8 mouse cellular contexts compared by ENCODE assay signal in the genomic region with DNA sequence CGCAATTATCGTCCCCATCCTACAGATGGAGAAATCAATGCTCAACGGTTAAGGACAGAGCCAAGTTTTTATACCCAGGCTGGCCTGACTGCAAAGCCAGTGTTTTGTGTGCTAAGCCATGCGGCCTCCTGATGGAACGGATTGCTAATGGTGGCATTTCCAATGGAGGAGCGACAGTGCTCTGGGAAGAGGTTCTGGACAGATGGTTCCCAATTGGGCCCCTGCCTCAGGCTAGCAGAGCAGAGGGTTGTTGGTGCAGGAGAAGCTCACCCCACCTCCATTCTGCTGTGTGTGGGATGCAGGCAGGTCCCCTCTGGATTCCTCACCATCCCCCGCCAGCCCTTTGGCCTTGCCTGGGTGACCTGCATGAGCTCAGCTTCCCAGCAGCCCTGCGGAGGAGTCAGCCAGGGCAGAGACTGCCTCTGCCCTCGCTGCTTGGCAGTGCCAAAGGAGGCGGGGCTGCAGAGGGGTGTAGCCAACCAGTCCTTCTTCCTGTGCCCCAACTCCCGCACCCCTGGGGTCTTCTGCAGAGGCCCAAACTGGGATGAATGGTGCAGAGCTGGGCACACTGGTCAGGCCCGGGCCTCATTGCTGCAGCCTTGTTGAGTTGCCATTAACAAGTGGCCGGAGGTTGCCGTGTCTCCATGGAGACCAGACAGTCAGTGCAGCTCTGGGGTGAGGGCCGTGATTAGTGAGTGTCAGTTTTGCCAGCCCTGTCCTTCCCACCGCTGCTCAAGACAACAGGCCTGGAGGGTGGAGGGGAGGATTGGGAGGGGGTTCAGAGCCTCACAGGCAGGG. TPM values are rescaled to one million over a fixed set of nuclear protein-coding genes. Genes with fewer than 3 reads are reported as not detected.
A peak's percentile ranks its signal among the peaks of the same experiment; 100 is the strongest.
DNase-seq lines count a peak whose midpoint lies in the region; ATAC-seq and TF ChIP-seq lines count a peak whose summit lies in the region.

No protein-coding gene starts in this region.

- WGBS in embryonic facial prominence, embryonic 15.5 days: 40% methylated on average over 16 of the region's 16 CpGs
- 30% methylated on average over 16 of the region's 16 CpGs for WGBS in heart, embryonic 16.5 days
- WGBS in kidney, postnatal 0 days: 26% methylated on average over 16 of the region's 16 CpGs
- WGBS in lung, postnatal 0 days: 37% methylated on average over 16 of the region's 16 CpGs
- 30% methylated on average over 16 of the region's 16 CpGs for WGBS in olfactory bulb, adult 2 months

- peak; percentile 25 for ATAC-seq in embryonic facial prominence, embryonic 15.5 days (ENCODE audit: insufficient number of reproducible peaks, low FRiP score, low TSS enrichment, low read depth)
- ATAC-seq in heart, embryonic 16.5 days (replicated peaks; ENCODE audit: extremely low read depth, insufficient read depth, low FRiP score): peak; percentile 46
- peak; percentile 87 for ATAC-seq in kidney, postnatal 0 days (replicated peaks; ENCODE audit: low FRiP score, low read depth)
- ATAC-seq in lung, postnatal 0 days: peak; percentile 40
- no peak for ATAC-seq in inflammation-experienced regulatory T-cells, adult 6 months

- no peak for DNase-seq in ES-E14 (ENCODE audit: low read depth, low spot score)
- peak; percentile 56 to 68 for DNase-seq in adrenal gland, postnatal 4 days (ENCODE audit: low spot score in 2 of 2)
- DNase-seq in kidney, postnatal 0 days (ENCODE audit: low spot score): peak; percentile 92
- DNase-seq in lung, postnatal 0 days (ENCODE audit: low spot score): peak; percentile 74

- peak overlapping the region; percentile 64 for H3K9ac ChIP-seq in ES-E14 (ENCODE audit: insufficient read depth, low read depth, low read length, poor library complexity, severe bottlenecking)
- 0 out of 2 replicates have a peak overlapping the region, but pooled peaks have one; percentile 1 for H3K9ac ChIP-seq in embryonic facial prominence, embryonic 15.5 days
- H3K9ac ChIP-seq in heart, embryonic 16.5 days (ENCODE audit: low read length): peak overlapping the region; percentile 50
- peak overlapping the region; percentile 44; the same call in 1 of the 2 replicates for H3K9ac ChIP-seq in kidney, postnatal 0 days (ENCODE audit: low read depth, low read length)
- H3K9ac ChIP-seq in lung, postnatal 0 days (replicated peaks; ENCODE audit: low read depth): no peak overlapping the region

- in situ Hi-C loops in ES-E14 (cut with MboI; ENCODE audit: low sequenced_read_pairs in 2 of 2, unreplicated experiment in 2 of 2): no loop called here

- H3K4me2 ChIP-seq in embryonic facial prominence, embryonic 15.5 days (replicated peaks): peak overlapping the region; percentile 45
- H3K4me2 ChIP-seq in heart, embryonic 16.5 days (ENCODE audit: low read depth, low read length): peak overlapping the region; percentile 30
- peak overlapping the region; percentile 30 for H3K4me2 ChIP-seq in kidney, postnatal 0 days (ENCODE audit: low read length)
- peak overlapping the region; percentile 39 for H3K4me2 ChIP-seq in lung, postnatal 0 days (replicated peaks; ENCODE audit: low read depth, low read length)

- no peaks in the 10 kb centered on the region for H3K27me3 ChIP-seq in embryonic facial prominence, embryonic 15.5 days
- no peaks in the 10 kb centered on the region for H3K27me3 ChIP-seq in heart, embryonic 16.5 days (ENCODE audit: control insufficient read depth, insufficient read depth, low read length)
- no peaks in the 10 kb centered on the region for H3K27me3 ChIP-seq in kidney, postnatal 0 days (ENCODE audit: insufficient read depth, low read length)
- no peaks in the 10 kb centered on the region for H3K27me3 ChIP-seq in lung, postnatal 0 days (replicated peaks; ENCODE audit: insufficient read depth, low read length)

- H3K36me3 ChIP-seq in ES-E14 (ENCODE audit: control insufficient read depth, insufficient read depth, low read length, poor library complexity, severe bottlenecking): no peaks in the 10 kb centered on the region
- no peaks in the 10 kb centered on the region for H3K36me3 ChIP-seq in embryonic facial prominence, embryonic 15.5 days
- H3K36me3 ChIP-seq in heart, embryonic 16.5 days (ENCODE audit: control insufficient read depth, insufficient read depth): no peaks in the 10 kb centered on the region
- no peaks in the 10 kb centered on the region for H3K36me3 ChIP-seq in kidney, postnatal 0 days (ENCODE audit: insufficient read depth, low read length)
- H3K36me3 ChIP-seq in lung, postnatal 0 days (ENCODE audit: insufficient read depth, low read length): no peaks in the 10 kb centered on the region

- TF ChIP-seq POLR2A in olfactory bulb, adult 2 months (IDR thresholded peaks at IDR 0.05; ENCODE audit: insufficient read depth, low read depth, low read length): peak; percentile 28; the same call in 1 of the 2 replicates

- H3K4me3 ChIP-seq in ES-E14 (ENCODE audit: insufficient read depth in 1 of 2, low read depth in 1 of 2, low read length in 2 of 2, poor library complexity in 1 of 2, severe bottlenecking in 1 of 2): peak overlapping the region; percentile 8 to 59; a peak in 3 of 4 replicates
- H3K4me3 ChIP-seq in embryonic facial prominence, embryonic 15.5 days (replicated peaks): peak overlapping the region; percentile 27
- H3K4me3 ChIP-seq in heart, embryonic 16.5 days (ENCODE audit: low read length): peak overlapping the region; percentile 31
- H3K4me3 ChIP-seq in kidney, postnatal 0 days (replicated peaks; ENCODE audit: low read depth, low read length): peak overlapping the region; percentile 9; the same call in 1 of the 2 replicates
- H3K4me3 ChIP-seq in lung, postnatal 0 days (ENCODE audit: low read depth, low read length): no peak overlapping the region
- no peak overlapping the region for H3K4me3 ChIP-seq in olfactory bulb, adult 2 months (ENCODE audit: insufficient read depth, low read depth, low read length)

- H3K27ac ChIP-seq in ES-E14 (ENCODE audit: insufficient read depth, low read depth, low read length, poor library complexity, severe bottlenecking): peak overlapping the region; percentile 99
- peak overlapping the region; percentile 92 for H3K27ac ChIP-seq in embryonic facial prominence, embryonic 15.5 days (replicated peaks)
- H3K27ac ChIP-seq in heart, embryonic 16.5 days (ENCODE audit: low read length): peak overlapping the region; percentile 96
- H3K27ac ChIP-seq in kidney, postnatal 0 days: peak overlapping the region; percentile 94
- H3K27ac ChIP-seq in lung, postnatal 0 days (ENCODE audit: low read length): peak overlapping the region; percentile 85
- H3K27ac ChIP-seq in olfactory bulb, adult 2 months (ENCODE audit: insufficient read depth, low read depth, low read length): peak overlapping the region; percentile 58

- H3K4me1 ChIP-seq in ES-E14 (ENCODE audit: control insufficient read depth in 2 of 2, insufficient read depth in 2 of 2, low read length in 2 of 2, poor library complexity in 1 of 2): peaks cover 3 to 27% of the 10 kb centered on the region in 2 experiments; a peak in 3 of 4 replicates
- peaks cover 56% of the 10 kb centered on the region for H3K4me1 ChIP-seq in embryonic facial prominence, embryonic 15.5 days
- peaks cover 56% of the 10 kb centered on the region for H3K4me1 ChIP-seq in heart, embryonic 16.5 days (ENCODE audit: control insufficient read depth, insufficient read depth, low read length)
- H3K4me1 ChIP-seq in kidney, postnatal 0 days (replicated peaks; ENCODE audit: insufficient read depth, low read length): peaks cover 51% of the 10 kb centered on the region
- H3K4me1 ChIP-seq in lung, postnatal 0 days (ENCODE audit: insufficient read depth, low read depth, low read length): peaks cover 40% of the 10 kb centered on the region
- H3K4me1 ChIP-seq in olfactory bulb, adult 2 months (ENCODE audit: control insufficient read depth, insufficient read depth, low read length): peaks cover 45% of the 10 kb centered on the region

- TF ChIP-seq CTCF in kidney, postnatal 0 days (IDR thresholded peaks at IDR 0.05; ENCODE audit: low read depth): no peak
- TF ChIP-seq CTCF in lung, postnatal 0 days (IDR thresholded peaks at IDR 0.05): no peak
- no peak for TF ChIP-seq CTCF in olfactory bulb, adult 2 months (IDR thresholded peaks at IDR 0.05; ENCODE audit: insufficient read depth, low read depth, low read length)

- H3K9me3 ChIP-seq in ES-E14 (ENCODE audit: control insufficient read depth, insufficient read depth, low read depth, low read length): no peaks in the 10 kb centered on the region
- no peaks in the 10 kb centered on the region for H3K9me3 ChIP-seq in embryonic facial prominence, embryonic 15.5 days (replicated peaks)
- no peaks in the 10 kb centered on the region for H3K9me3 ChIP-seq in heart, embryonic 16.5 days (replicated peaks; ENCODE audit: control insufficient read depth, low read length)
- no peaks in the 10 kb centered on the region for H3K9me3 ChIP-seq in kidney, postnatal 0 days (replicated peaks; ENCODE audit: low read length)
- no peaks in the 10 kb centered on the region for H3K9me3 ChIP-seq in lung, postnatal 0 days (ENCODE audit: low read length)

- no peak for TF ChIP-seq EP300 in lung, postnatal 0 days (IDR thresholded peaks at IDR 0.05)

TF ChIP-seq in ES-E14, 5 proteins besides CTCF, POLR2A, EP300 and RAD21:
- TF ChIP-seq HCFC1 (IDR thresholded peaks at IDR 0.05; ENCODE audit: borderline replicate concordance, insufficient read depth, low read length) (no peak), CHD2 (IDR thresholded peaks at IDR 0.05; ENCODE audit: low read depth, low read length) (no peak), MAFK (IDR thresholded peaks at IDR 0.05; ENCODE audit: insufficient read depth, low read depth, low read length) (no peak), ZNF384 (IDR thresholded peaks at IDR 0.05; ENCODE audit: low read depth, low read length) (no peak; the same call in 1 of the 2 replicates)

RNA-seq across cellular contexts. Expression of a gene that starts 35.2 kb away (rescaled TPM):
- total RNA-seq in ES-E14 (2012; rRNA removed): 31.8 and 32.3 TPM in 2 replicates
- total RNA-seq in adrenal gland, postnatal 4 days (2021): 100 to 1,000 TPM; 155 to 157 TPM
- 116 and 118 TPM in 2 replicates for polyA plus RNA-seq in embryonic facial prominence, embryonic 15.5 days (2015; fragmentation: Nextera tagmentation; extraction: Ambion mirVana)
- 45.0 and 66.3 TPM in 2 replicates for polyA plus RNA-seq in heart, embryonic 16.5 days (2015; fragmentation: Nextera tagmentation; extraction: Ambion mirVana)
- polyA plus RNA-seq in kidney, postnatal 0 days (2015; fragmentation: Nextera tagmentation; extraction: Ambion mirVana): 98.8 and 113 TPM in 2 replicates
- 149 and 153 TPM in 2 replicates for polyA plus RNA-seq in lung, postnatal 0 days (2015; fragmentation: Nextera tagmentation; extraction: Ambion mirVana)
- polyA plus RNA-seq in olfactory bulb, adult 2 months (2012; ENCODE audit: insufficient read depth, insufficient read length, low replicate concordance, missing spikeins): not detected in 2 replicates
- 100 to 1,000 TPM in 1 of 3 experiments, 10 to 100 TPM in 2; 70.4 to 110 (median 79.7) TPM for polyA plus RNA-seq in inflammation-experienced regulatory T-cells, adult 6 months (2017; shearing (Covaris generic))

Comparison
In these comparisons a context has a peak if more than half of its experiments do, and no peak if none do; other contexts are left out.
1. H3K4me3 ChIP-seq: peak in ES-E14 (2 of 2), embryonic facial prominence, embryonic 15.5 days (single experiment), heart, embryonic 16.5 days (single experiment) and kidney, postnatal 0 days (single experiment); none in lung, postnatal 0 days (single experiment) and olfactory bulb, adult 2 months (single experiment).
2. RNA of a gene that starts 35.2 kb away (polyA plus RNA-seq): 149 to 153 TPM in lung, postnatal 0 days, 116 to 118 TPM in embryonic facial prominence, embryonic 15.5 days, 98.8 to 113 TPM in kidney, postnatal 0 days, 70.4 to 110 TPM in inflammation-experienced regulatory T-cells, adult 6 months and 45.0 to 66.3 TPM in heart, embryonic 16.5 days; not detected in olfactory bulb, adult 2 months; every median in the first group is over 10 times any median in the second.
3. Peak in every context shown above with its lines, with median percentiles within 50 percentile points of each other: H3K27ac ChIP-seq and H3K4me2 ChIP-seq.